Mouse (Mus musculus) T-helper 2 cell (primary cell): Measurements from ENCODE around the gene Yrdc.

ENCODE experiments used
- in situ Hi-C: fragments of 300-600 bp; cut with MboI, MseI; formaldehyde crosslinking; loops from one replicate; pipeline ENCODE4 v1.15.1; 2025; ENCODE audit warnings: high pct_unique_total_duplicates

The Yrdc gene

GRCm38 (mm10) chr4:124850261-124850913, at the start of gene Yrdc:
Yrdc (plus strand) TSS chr4:124850679.
- in situ Hi-C loops: loop anchor here (10.0 kb wide), 1 partner anchor 274 kb away; the partner anchor contains the start of gene Zc3h12a

DNA sequence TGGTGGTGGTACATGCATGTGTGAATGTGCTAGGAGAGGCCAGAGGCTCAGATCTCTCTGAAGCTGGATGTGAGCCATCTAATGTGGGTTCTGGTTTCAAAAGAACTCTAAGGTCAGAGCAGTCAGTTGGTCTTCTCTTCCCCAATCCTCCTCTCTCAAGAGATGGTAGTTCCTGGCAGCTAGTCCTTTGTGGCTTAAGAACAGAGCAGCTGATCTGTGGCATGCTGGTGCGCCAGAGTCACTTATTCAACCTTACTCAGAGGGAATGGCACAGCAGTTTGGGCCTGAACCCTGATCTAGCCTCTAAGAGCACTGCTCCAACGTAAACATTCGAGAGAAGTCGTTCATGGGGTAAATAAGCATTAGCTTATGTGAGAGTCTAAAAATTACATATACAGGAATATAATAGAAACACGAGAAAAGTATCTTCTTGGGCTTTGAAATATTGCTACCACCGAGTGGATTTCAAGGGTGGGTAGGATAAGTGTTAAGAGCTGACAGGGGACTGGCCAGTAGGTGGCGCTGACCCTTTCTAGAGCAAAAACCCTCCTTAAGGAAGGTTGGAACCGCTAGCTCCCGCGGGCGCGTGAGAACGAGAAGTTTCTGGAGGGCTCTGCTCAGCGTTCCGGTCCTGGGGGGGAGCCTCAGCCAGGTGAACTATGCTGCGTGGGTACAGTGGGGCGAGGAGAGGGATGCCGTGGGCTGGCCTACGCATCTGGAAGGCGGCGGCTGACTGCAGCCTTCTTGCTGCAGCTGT, 48.7 kb upstream of the Yrdc start, which contains the start of gene Mtf1:
Mtf1 (plus strand) TSS at position 553 of the 757 bp plus-strand sequence.
- in situ Hi-C loops: no loop called here

DNA sequence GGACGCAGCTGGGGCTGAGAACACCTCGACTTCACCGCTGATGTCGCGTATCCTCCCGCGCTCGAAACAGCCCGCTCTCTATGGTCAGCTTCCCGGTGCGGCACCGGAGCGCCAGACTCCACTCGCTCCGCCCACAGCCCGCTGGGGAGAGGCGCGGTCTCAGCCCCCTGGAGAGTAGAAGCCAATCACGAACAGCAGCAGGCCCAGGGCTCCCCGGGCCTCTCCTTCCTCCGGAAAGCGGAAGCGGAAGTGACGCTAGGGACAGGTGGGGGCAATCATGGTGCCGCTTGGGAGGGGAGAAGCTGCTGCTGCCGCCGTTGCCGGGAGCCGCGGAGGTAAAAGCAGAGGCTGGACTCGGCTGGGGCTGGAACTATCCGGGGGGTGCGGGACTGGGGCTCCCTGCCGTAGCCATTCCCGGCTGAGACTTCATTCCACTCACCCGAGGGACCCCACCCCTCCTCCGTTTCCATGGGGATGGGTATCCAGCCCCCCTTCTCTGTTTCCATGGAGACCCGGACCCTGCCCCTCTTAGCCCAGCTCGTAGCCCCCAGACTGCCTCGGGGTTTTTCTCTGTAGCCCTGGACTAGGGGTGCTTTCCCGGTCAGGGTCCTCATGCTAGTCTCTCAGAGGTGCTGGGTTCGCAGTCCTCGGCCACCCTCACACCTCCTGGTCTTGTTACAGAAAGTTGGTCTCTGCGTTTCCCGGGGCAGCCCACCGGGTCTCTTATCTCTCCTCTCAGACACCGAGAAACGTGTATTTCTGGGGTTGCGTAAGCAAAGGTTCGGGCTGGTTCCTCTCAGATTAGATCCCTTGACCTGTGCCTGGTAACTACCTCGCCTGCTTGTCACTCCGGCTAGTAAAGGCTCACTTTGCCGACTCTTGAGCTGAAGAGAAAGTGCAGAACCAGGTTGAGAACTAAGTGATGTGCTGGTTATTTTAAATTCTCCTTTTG, 47.9 kb upstream of the Yrdc start:
- in situ Hi-C loops: no loop called here

DNA sequence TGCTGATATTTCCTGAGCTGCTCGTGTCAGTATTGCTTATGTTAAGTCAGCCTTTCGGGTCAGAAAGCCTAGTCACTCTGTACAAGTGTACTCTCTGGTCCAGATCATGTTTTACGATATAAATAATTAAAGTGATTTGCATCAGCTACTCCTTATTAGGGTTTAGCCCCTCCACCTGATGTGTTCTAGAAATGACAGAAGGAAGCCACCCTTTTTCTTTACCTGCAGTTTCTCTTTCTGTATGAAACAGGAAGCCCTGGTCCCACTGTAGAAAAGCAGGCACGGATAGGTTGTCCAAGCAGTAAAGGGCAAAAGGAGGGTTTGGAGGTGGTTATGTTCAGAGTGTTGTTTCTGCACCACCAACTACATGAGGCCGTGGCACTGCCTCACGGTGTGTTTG, 47.1 kb upstream of the Yrdc start:
- in situ Hi-C loops: no loop called here

- in situ Hi-C loops: loop anchor here (5.0 kb wide), 1 partner anchor 39 kb away; no protein-coding TSS in a partner anchor
Measured at GRCm38 (mm10) chr4:124808511-124808910, 42.0 kb upstream of the Yrdc start.

DNA sequence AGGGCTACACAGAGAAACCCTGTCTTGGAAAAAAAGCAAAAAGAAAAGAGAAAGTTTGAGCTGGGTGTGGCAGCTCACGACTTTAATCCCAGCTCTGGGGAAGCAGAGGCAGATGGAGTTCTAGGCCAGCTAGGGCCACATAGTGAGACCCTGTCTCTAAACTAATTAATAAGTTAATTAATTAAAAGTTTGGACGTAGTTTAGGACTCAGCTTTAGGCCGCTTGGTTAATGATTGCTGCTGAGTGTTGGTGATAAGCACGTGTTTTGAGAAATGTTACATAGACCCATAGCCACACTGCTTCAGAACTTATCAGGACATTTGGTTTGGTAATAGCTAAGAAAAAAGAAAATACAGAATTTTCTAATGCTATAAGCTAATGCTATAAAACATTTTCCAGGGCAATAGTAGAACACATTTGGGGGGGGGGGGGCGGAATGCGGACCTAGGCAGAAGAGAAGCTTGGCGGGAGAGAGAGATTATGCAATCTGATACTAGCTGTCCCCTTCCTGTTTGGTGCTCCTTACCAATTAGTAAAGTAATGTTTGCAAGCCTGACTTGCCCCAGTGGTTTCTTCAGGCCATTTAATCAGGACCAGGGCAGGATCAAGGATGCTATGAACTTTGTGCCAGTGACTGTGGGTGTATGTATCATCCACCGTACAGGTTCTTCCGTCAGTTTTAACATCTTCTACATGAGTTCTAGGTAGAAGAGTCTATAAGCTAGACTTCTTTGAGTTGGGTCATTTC, 41.2 kb upstream of the Yrdc start:
- in situ Hi-C loops: loop anchor here (5.0 kb wide), 1 partner anchor 38 kb away; no protein-coding TSS in a partner anchor

DNA sequence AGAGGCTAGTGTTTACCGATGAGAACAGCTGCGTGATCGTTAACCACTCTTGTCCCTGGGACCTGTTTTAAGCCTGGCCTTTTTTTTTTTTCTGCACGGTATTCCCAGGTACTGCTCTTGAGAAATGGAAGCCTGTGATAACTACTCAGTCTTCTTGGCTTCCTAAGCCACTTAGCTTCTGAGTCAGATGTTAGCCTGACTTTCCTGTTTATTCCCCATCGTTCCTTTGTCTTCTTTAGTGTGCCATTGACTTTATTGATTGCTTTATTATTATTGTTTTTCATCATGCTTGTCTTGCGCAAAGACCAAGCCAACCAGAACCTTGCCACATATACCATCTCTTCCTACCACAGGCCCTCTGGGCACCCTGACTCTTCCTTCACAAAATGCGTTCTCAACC, 40.4 kb upstream of the Yrdc start:
- in situ Hi-C loops: no loop called here

DNA sequence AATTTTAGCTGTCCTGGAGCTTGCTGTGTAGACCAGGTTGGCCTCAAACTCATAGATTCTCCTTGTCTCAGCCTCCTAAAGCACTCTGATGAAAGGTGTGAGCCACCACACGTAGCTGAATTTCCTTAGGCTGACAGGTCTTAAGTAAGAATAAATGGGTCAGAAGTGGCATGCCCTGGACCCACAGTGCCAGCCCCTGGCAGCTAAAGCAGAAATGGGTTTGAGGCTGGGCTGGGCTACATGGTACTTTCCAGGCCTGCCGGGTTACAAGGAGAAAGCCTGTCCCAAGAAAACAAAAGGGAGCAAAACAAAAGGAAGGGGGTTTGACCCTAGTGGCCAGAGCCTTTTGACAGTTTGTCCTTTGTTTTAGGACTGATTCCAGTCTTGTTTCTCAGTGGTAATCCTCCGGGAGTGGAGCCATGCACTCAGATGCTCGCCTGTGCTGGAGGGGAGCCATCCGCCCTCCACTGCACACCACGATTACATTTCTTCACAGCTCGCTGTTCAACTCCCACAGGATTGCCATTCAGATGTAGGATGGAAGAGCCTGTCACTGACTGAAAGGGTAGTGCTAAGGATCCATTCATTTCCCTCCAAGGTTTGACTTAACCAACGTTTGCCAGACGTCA, 39.0 kb upstream of the Yrdc start:
- in situ Hi-C loops: no loop called here

GRCm38 (mm10) chr4:124815901-124816300, 34.6 kb upstream of the Yrdc start:
- in situ Hi-C loops: no loop called here

- in situ Hi-C loops: no loop called here
Measured at GRCm38 (mm10) chr4:124817803-124818202, 32.7 kb upstream of the Yrdc start.

- in situ Hi-C loops: no loop called here
Measured at GRCm38 (mm10) chr4:124818832-124819231, 31.6 kb upstream of the Yrdc start.

- in situ Hi-C loops: no loop called here
Measured at GRCm38 (mm10) chr4:124824967-124825366, 25.5 kb upstream of the Yrdc start.

- in situ Hi-C loops: no loop called here
Measured at GRCm38 (mm10) chr4:124825371-124825965, 25.0 kb upstream of the Yrdc start.

GRCm38 (mm10) chr4:124829671-124830070, 20.8 kb upstream of the Yrdc start:
- in situ Hi-C loops: no loop called here

GRCm38 (mm10) chr4:124832796-124833195, 17.7 kb upstream of the Yrdc start:
- in situ Hi-C loops: no loop called here

GRCm38 (mm10) chr4:124838035-124838700, 12.3 kb upstream of the Yrdc start:
- in situ Hi-C loops: no loop called here

GRCm38 (mm10) chr4:124840998-124841397, 9.5 kb upstream of the Yrdc start:
- in situ Hi-C loops: no loop called here

GRCm38 (mm10) chr4:124843493-124843892, 7.0 kb upstream of the Yrdc start:
- in situ Hi-C loops: no loop called here

- in situ Hi-C loops: loop anchor here (5.0 kb wide), 1 partner anchor 40 kb away; no protein-coding TSS in a partner anchor
Measured at GRCm38 (mm10) chr4:124847573-124847972, 2.9 kb upstream of the Yrdc start.
